Mouse (Mus musculus): Measurements from ENCODE around the gene Rpl3l. TPM values are rescaled to one million over a fixed set of nuclear protein-coding genes. Genes with fewer than 3 reads are reported as not detected.

Gene Rpl3l
- 0.34 and 0.76 TPM in 2 replicates for polyA plus RNA-seq (2016; fragmentation: Nextera tagmentation; extraction: Ambion mirVana)

DNA sequence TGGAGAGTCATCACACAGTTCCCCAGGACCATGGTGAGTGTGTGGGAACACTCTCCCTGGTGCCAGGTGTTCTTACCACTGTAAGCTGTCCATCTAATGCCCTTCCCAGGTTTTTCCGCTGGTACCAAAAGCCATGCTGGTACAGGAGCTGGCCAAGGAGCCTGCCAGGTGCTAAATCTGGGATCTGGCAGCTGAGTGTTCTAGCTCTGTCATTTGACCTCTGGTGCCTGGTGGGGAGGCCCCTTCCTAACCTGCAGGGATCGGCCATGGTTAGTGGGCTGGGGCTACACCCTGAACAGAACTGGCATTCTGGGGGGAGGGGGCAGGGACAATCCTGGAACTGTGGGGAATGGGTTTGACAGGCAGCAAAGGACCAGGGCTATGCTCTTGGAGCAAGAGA lies at the start of gene Rpl3l:
Gene Rpl3l, plus strand, starts transcription at position 203 of the 400 bp plus-strand sequence.
- H3K4me1 ChIP-seq (replicated peaks): peaks cover 20% of the 10 kb centered on the region
- H3K4me3 ChIP-seq: no peak within 1 kb of the TSS
- no peak within 1 kb of the TSS for H3K9ac ChIP-seq
- ATAC-seq (ENCODE audit: insufficient number of reproducible peaks, low FRiP score): no peak
- no peak within 1 kb of the TSS for H3K27ac ChIP-seq (ENCODE audit: poor library complexity, severe bottlenecking)
- no peaks in the 10 kb centered on the region for H3K9me3 ChIP-seq (replicated peaks)
- WGBS: 68% methylated on average over 2 of the region's 2 CpGs
- H3K27me3 ChIP-seq (replicated peaks): peaks cover 10% of the 10 kb centered on the region; the same call in 1 of the 2 replicates
- H3K4me2 ChIP-seq: no peak within 1 kb of the TSS
- peaks cover 1% of the 10 kb centered on the region for H3K36me3 ChIP-seq

DNA sequence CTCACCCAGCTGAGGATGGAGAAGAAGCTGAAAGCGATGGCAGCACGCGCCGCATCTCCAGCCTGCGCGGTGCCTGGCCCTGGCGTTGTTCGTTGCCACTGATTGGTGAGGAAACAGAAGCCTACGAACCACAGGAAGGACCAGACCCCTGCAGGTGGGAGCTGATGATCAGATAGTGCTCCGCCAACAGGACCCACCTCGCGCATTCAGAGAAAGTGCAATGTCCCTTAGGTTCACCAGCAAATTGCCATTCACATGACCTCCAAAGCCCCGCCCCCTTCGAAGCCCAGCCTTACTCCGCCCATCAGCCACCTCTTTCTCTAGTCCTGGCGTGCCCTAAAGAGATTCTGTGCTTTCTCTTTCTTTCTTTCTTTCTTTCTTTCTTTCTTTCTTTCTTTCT lies 41.1 kb upstream of the Rpl3l start:
- 25% methylated on average over 16 of the region's 16 CpGs for WGBS
- ATAC-seq (ENCODE audit: insufficient number of reproducible peaks, low FRiP score): peak; percentile 48; the same call in 1 of the 2 replicates
- peaks cover 58% of the 10 kb centered on the region for H3K27me3 ChIP-seq (replicated peaks)
- peaks cover 22% of the 10 kb centered on the region for H3K4me1 ChIP-seq (replicated peaks)
- no peak overlapping the region for H3K9ac ChIP-seq
- H3K9me3 ChIP-seq (replicated peaks): no peaks in the 10 kb centered on the region
- H3K4me2 ChIP-seq: peak overlapping the region; percentile 53
- peaks cover 10% of the 10 kb centered on the region for H3K36me3 ChIP-seq
- H3K27ac ChIP-seq (ENCODE audit: poor library complexity, severe bottlenecking): no peak overlapping the region
- H3K4me3 ChIP-seq: 0 out of 2 replicates have a peak overlapping the region, but pooled peaks have one; percentile 2

GRCm38 (mm10) chr17:24687146-24687595 lies 40.4 kb upstream of the Rpl3l start:
- peak overlapping the region; percentile 30; the same call in 1 of the 2 replicates for H3K9ac ChIP-seq
- 2% methylated on average over 25 of the region's 25 CpGs for WGBS
- peak; percentile 67 for ATAC-seq (ENCODE audit: insufficient number of reproducible peaks, low FRiP score)
- peaks cover 59% of the 10 kb centered on the region for H3K27me3 ChIP-seq (replicated peaks)
- H3K9me3 ChIP-seq (replicated peaks): no peaks in the 10 kb centered on the region
- peak overlapping the region; percentile 61 for H3K4me2 ChIP-seq
- peak overlapping the region; percentile 36 for H3K4me3 ChIP-seq
- peaks cover 22% of the 10 kb centered on the region for H3K4me1 ChIP-seq (replicated peaks)
- H3K27ac ChIP-seq (ENCODE audit: poor library complexity, severe bottlenecking): no peak overlapping the region
- peaks cover 6% of the 10 kb centered on the region for H3K36me3 ChIP-seq

DNA sequence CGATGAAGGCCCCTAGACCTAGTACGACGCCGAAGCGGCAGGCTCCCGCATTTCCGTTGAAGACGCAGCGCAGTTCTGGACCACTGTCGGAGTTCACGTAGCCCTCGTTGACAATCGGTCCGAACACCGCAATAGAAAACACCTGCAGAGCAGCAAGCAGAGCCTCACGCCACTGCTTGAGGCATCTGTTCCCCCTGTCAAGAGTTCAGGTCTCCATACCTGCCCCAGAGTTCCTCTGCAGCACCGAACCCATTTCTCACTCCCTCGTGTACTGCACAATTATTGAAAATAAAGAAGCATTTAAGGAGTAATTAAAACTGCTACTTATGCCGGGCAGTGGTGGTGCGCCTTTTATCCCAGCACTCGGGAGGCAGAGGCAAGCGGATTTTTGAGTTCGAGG lies 40.0 kb upstream of the Rpl3l start:
- WGBS: 19% methylated on average over 23 of the region's 23 CpGs
- Histone ChIP-seq H3K4me2 (peak overlapping the region; percentile 61), H3K36me3 (peaks cover 6% of the 10 kb centered on the region), H3K9me3 (replicated peaks) (no peaks in the 10 kb centered on the region), H3K4me1 (replicated peaks) (peaks cover 22% of the 10 kb centered on the region), H3K27ac (ENCODE audit: poor library complexity, severe bottlenecking) (no peak overlapping the region), H3K27me3 (replicated peaks) (peaks cover 63% of the 10 kb centered on the region), H3K4me3 (peak overlapping the region; percentile 36), H3K9ac (0 out of 2 replicates have a peak overlapping the region, but pooled peaks have one; percentile 30)
- ATAC-seq (ENCODE audit: insufficient number of reproducible peaks, low FRiP score): no peak

- H3K36me3 ChIP-seq: peaks cover 14% of the 10 kb centered on the region
- H3K27me3 ChIP-seq (replicated peaks): peaks cover 66% of the 10 kb centered on the region
- WGBS: under 1% methylated on average over 41 of the region's 55 CpGs
- H3K9ac ChIP-seq: peak within 1 kb of the TSS; percentile 64
- H3K4me1 ChIP-seq (replicated peaks): peaks cover 22% of the 10 kb centered on the region
- H3K4me2 ChIP-seq: peak within 1 kb of the TSS; percentile 86
- peak within 1 kb of the TSS; percentile 57 for H3K4me3 ChIP-seq
- no peak within 1 kb of the TSS for H3K27ac ChIP-seq (ENCODE audit: poor library complexity, severe bottlenecking)
- no peak for ATAC-seq (ENCODE audit: insufficient number of reproducible peaks, low FRiP score)
- H3K9me3 ChIP-seq (replicated peaks): no peaks in the 10 kb centered on the region
Observed at GRCm38 (mm10) chr17:24689251-24690081, 38.2 kb upstream of the Rpl3l start, which contains the start of gene Syngr3. Gene Syngr3 (minus strand): TSS chr17:24689955.

GRCm38 (mm10) chr17:24692385-24692784 lies 35.2 kb upstream of the Rpl3l start:
- ATAC-seq (ENCODE audit: insufficient number of reproducible peaks, low FRiP score): no peak
- H3K4me1 ChIP-seq (replicated peaks): peaks cover 28% of the 10 kb centered on the region
- no peak overlapping the region for H3K4me2 ChIP-seq
- H3K4me3 ChIP-seq: no peak overlapping the region
- H3K36me3 ChIP-seq: peaks cover 14% of the 10 kb centered on the region
- H3K27ac ChIP-seq (ENCODE audit: poor library complexity, severe bottlenecking): no peak overlapping the region
- WGBS: 81% methylated on average over 5 of the region's 5 CpGs
- H3K27me3 ChIP-seq (replicated peaks): peaks cover 47% of the 10 kb centered on the region
- H3K9me3 ChIP-seq (replicated peaks): no peaks in the 10 kb centered on the region
- H3K9ac ChIP-seq: no peak overlapping the region

DNA sequence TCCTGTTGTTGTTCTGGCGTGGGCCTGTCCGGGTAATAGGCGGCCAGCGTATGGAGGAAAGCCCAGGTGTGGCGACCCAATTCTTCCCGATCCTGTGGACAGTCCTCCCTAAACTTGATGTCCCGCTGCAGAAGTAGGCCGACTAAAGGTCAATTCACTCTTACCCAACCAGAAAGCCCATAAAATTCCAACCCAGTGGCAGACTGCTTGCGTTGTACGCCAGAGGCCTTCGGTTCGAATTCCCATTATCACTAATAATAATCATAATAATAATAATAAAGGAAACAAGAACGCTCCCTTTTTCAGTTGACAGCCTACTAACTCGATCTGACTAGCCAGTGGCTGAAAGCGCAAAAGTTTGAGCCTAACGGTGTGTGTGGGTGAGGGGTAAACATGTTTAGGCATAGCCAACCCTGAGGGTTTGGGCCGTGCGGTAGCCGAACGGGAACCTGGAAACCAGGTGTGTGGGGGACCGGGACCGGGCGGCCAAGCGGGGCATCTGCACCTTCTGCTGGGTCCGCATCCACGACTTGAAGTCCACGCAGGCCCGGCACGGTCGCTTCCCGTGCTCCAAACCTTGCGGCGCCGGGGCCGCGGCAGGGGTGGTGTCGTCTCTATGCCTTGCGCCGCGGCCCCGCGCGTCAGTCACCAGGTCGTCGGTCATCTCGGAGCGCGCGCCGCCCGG lies 32.2 kb upstream of the Rpl3l start:
- Histone ChIP-seq H3K9me3 (replicated peaks) (no peaks in the 10 kb centered on the region), H3K27me3 (replicated peaks) (peaks cover 20% of the 10 kb centered on the region), H3K9ac (peak overlapping the region; percentile 92), H3K27ac (ENCODE audit: poor library complexity, severe bottlenecking) (peak overlapping the region; percentile 66), H3K4me1 (replicated peaks) (peaks cover 23% of the 10 kb centered on the region), H3K4me2 (peak overlapping the region; percentile 76), H3K4me3 (peak overlapping the region; percentile 83), H3K36me3 (peaks cover 24% of the 10 kb centered on the region)
- peak; percentile 5; the same call in 1 of the 2 replicates for ATAC-seq (ENCODE audit: insufficient number of reproducible peaks, low FRiP score)
- WGBS: 10% methylated on average over 40 of the region's 51 CpGs

GRCm38 (mm10) chr17:24696011-24696697 lies 31.5 kb upstream of the Rpl3l start, which contains the start of the genes Gfer and Noxo1:
Gene Gfer (minus strand): TSS chr17:24696156.
Gene Noxo1 (plus strand): TSS chr17:24696234.
- peaks cover 13% of the 10 kb centered on the region for H3K27me3 ChIP-seq (replicated peaks)
- 1% methylated on average over 74 of the region's 76 CpGs for WGBS
- H3K9me3 ChIP-seq (replicated peaks): no peaks in the 10 kb centered on the region
- ATAC-seq (ENCODE audit: insufficient number of reproducible peaks, low FRiP score): peak; percentile 94
- peaks cover 23% of the 10 kb centered on the region for H3K4me1 ChIP-seq (replicated peaks)
- H3K36me3 ChIP-seq: peaks cover 31% of the 10 kb centered on the region
- H3K27ac ChIP-seq (ENCODE audit: poor library complexity, severe bottlenecking): peak within 1 kb of the TSS; percentile 66
- H3K4me3 ChIP-seq: peak within 1 kb of the TSS; percentile 83
- peak within 1 kb of the TSS; percentile 92 for H3K9ac ChIP-seq
- H3K4me2 ChIP-seq: peak within 1 kb of the TSS; percentile 76

- Histone ChIP-seq H3K27me3 (replicated peaks) (0 out of 2 replicates have a peak, but pooled peaks cover 4% of the 10 kb centered on the region), H3K9ac (no peak overlapping the region), H3K4me1 (replicated peaks) (peaks cover 23% of the 10 kb centered on the region), H3K9me3 (replicated peaks) (no peaks in the 10 kb centered on the region), H3K4me3 (no peak overlapping the region), H3K36me3 (peaks cover 39% of the 10 kb centered on the region), H3K4me2 (no peak overlapping the region), H3K27ac (ENCODE audit: poor library complexity, severe bottlenecking) (no peak overlapping the region)
- 18% methylated on average over 5 of the region's 5 CpGs for WGBS
- no peak for ATAC-seq (ENCODE audit: insufficient number of reproducible peaks, low FRiP score)
Observed at GRCm38 (mm10) chr17:24697985-24698384, 29.6 kb upstream of the Rpl3l start.

DNA sequence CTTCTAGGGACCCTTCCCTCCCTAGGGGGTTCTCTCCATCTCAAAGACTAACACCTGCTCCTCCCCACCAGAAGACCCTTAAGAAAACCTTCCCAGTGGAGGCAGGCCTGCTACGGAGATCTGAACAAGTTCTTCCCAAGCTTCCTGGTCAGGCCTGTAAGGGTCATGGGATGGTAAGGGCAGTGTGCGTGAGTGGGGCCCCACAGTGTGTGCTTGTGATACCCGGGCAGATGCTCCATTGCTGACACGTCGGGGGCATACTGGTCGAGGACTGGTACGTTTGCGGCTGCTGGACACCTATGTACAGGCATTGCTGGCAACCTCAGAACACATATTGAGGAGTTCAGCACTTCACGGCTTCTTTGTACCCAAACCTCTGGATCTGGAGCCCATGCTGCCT lies 28.9 kb upstream of the Rpl3l start:
- Histone ChIP-seq H3K36me3 (peaks cover 38% of the 10 kb centered on the region), H3K9me3 (replicated peaks) (no peaks in the 10 kb centered on the region), H3K4me3 (no peak overlapping the region), H3K4me1 (replicated peaks) (peaks cover 23% of the 10 kb centered on the region), H3K4me2 (no peak overlapping the region), H3K27ac (ENCODE audit: poor library complexity, severe bottlenecking) (no peak overlapping the region), H3K27me3 (replicated peaks) (0 out of 2 replicates have a peak, but pooled peaks cover 4% of the 10 kb centered on the region), H3K9ac (no peak overlapping the region)
- WGBS: 63% methylated on average over 9 of the region's 9 CpGs
- ATAC-seq (ENCODE audit: insufficient number of reproducible peaks, low FRiP score): no peak
